Mouse (Mus musculus) forebrain, embryonic 15.5 days (tissue): ENCODE measurements around the gene Prss12. TPM values are rescaled to one million over a fixed set of nuclear protein-coding genes. Genes with fewer than 3 reads are reported as not detected.

Experiments
- ATAC-seq: fragments of 200-750 bp; cut with Nextera tagmentation; replicated peaks from 2 replicates; pipeline ENCODE4 v1.8.0; 2017; ENCODE audit warnings: mild to moderate bottlenecking, moderate TSS enrichment, moderate library complexity
- H3K27ac ChIP-seq: fragments of 300-500 bp; sonication (generic); replicated peaks from 2 replicates; pipeline ENCODE4 v1.5.1; 2015; ENCODE audit warnings: mild to moderate bottlenecking, inconsistent platforms
- H3K27me3 ChIP-seq: fragments of 300-500 bp; sonication (generic); 2 replicates; pipeline ENCODE4 v1.6.1; 2015; ENCODE audit warnings: inconsistent platforms
- H3K36me3 ChIP-seq: fragments of 300-500 bp; sonication (generic); 2 replicates; pipeline ENCODE4 v1.6.1; 2015; ENCODE audit warnings: mild to moderate bottlenecking, inconsistent platforms
- H3K4me1 ChIP-seq: fragments of 300-500 bp; sonication (generic); 2 replicates; pipeline ENCODE4 v1.6.1; 2015; ENCODE audit warnings: inconsistent platforms
- H3K4me2 ChIP-seq: fragments of 300-500 bp; sonication (generic); replicated peaks from 2 replicates; pipeline ENCODE4 v1.6.1; 2015; ENCODE audit warnings: mild to moderate bottlenecking, inconsistent platforms
- H3K4me3 ChIP-seq: fragments of 300-500 bp; sonication (generic); 2 replicates; pipeline ENCODE4 v1.5.1; 2015; ENCODE audit warnings: mild to moderate bottlenecking, inconsistent platforms
- H3K9ac ChIP-seq: fragments of 300-500 bp; sonication (generic); replicated peaks from 2 replicates; pipeline ENCODE4 v1.6.1; 2015; ENCODE audit warnings: mild to moderate bottlenecking, inconsistent platforms
- H3K9me3 ChIP-seq: fragments of 300-500 bp; sonication (generic); 2 replicates; pipeline ENCODE4 v1.6.1; 2016; ENCODE audit warnings: inconsistent platforms
- WGBS: fragments of 180-500 bp; shearing (Covaris S2); methylation state at CpG from one replicate; pipeline ENCODE4 v1.1.7; 2015; ENCODE audit warnings: mixed read lengths; 5-methylcytosine and 5-hydroxymethylcytosine counted together
- polyA plus RNA-seq: library from polyadenylated mRNA; unstranded; fragments of >200 nt; fragmentation: Nextera tagmentation; extraction: Ambion mirVana; gene quantifications from 2 replicates; pipeline ENCODE4 v1.2.1, GENCODE M21; 2015

The Prss12 gene
- polyA plus RNA-seq, 1 experiment from 2014 or later: 5.4 TPM

- Histone ChIP-seq H3K36me3 (no peaks in the 10 kb centered on the region), H3K4me1 (no peaks in the 10 kb centered on the region), H3K4me3 (no peak overlapping the region), H3K4me2 (no peak overlapping the region), H3K9me3 (no peaks in the 10 kb centered on the region), H3K9ac (no peak overlapping the region), H3K27me3 (0 out of 2 replicates have a peak, but pooled peaks cover 4% of the 10 kb centered on the region), H3K27ac (no peak overlapping the region)
- ATAC-seq: no peak
- 89% methylated on average over 7 of the region's 7 CpGs for WGBS
These were observed 6.2 kb upstream of the Prss12 start for GRCm38 (mm10) chr3:123440490-123440889.

DNA sequence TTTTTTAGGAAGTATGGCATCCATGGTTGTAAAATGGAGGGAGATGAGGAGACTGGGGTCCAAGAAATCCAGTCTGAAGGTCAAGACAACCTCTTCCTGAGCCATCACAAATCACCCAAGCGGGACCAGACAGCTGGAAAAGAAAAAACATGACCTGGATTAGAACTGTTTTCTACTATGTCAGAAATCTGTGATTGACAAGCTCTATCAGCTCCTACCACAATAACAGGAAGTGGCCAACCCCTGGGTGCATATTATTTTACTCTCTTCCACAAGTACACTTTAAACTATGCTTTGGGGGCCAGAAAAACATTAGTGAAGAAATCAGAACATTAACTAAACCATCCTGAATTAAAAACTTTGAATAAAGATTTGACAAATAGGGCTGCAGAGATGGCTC lies 2.2 kb upstream of the Prss12 start:
- Histone ChIP-seq H3K4me2 (no peak overlapping the region), H3K9me3 (no peaks in the 10 kb centered on the region), H3K4me1 (peaks cover 17% of the 10 kb centered on the region), H3K27me3 (peaks cover 7% of the 10 kb centered on the region), H3K27ac (no peak overlapping the region), H3K9ac (no peak overlapping the region), H3K36me3 (no peaks in the 10 kb centered on the region), H3K4me3 (no peak overlapping the region)
- ATAC-seq: no peak
- 79% methylated on average over 1 of the region's 1 CpGs for WGBS

DNA sequence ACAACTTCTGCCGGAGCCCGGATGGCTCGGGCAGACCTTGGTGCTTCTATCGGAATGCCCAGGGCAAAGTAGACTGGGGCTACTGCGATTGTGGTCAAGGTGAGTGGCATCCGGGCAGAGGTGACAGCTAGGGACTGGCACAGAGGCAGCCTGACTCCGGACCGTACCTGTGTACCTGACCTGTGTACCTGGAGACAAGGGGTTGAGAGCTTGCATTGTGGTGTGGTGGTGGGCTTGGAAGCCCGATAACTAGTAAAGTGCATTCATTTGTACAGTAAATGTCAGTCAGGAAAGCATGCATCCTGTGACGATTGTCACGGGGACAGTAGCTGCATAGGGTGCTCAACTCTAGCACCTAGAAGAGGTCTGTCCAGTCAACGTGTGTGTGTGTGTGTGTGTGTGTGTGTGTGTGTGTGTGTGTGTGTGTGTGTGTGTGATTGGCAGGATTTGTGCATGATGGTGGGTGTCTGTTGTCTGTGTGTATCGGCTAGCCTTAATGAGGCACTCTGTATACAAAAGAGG lies 886 bp downstream of the Prss12 start:
- Histone ChIP-seq H3K4me1 (peaks cover 17% of the 10 kb centered on the region), H3K9ac (peak overlapping the region; percentile 57), H3K36me3 (no peaks in the 10 kb centered on the region), H3K27me3 (peaks cover 11% of the 10 kb centered on the region), H3K4me2 (peak overlapping the region; percentile 99), H3K27ac (no peak overlapping the region), H3K4me3 (peak overlapping the region; percentile 76), H3K9me3 (no peaks in the 10 kb centered on the region; the same call in 1 of the 2 replicates)
- 5% methylated on average over 13 of the region's 13 CpGs for WGBS
- peak; percentile 54 for ATAC-seq

DNA sequence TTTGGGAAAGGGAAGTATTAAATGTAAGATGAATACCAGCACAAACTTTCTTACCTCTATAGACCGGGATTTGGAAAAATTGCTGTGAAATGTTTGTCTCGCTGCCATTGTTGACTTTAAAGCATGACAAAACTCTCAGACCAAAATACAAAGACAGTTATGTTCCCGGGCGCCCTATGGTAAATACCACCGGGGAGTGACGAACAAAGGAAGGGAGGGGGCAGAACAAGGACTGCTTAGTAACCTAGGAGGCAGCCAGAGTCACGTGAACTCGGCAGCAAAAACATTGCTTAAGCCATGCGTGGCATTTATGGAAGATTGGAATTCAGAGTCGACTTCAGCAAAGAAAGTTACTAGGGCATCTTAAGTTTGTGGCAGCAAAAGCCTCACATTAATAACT lies 1.4 kb downstream of the Prss12 start:
- peaks cover 17% of the 10 kb centered on the region for H3K4me1 ChIP-seq
- no peaks in the 10 kb centered on the region; the same call in 1 of the 2 replicates for H3K9me3 ChIP-seq
- H3K27ac ChIP-seq: no peak overlapping the region
- WGBS: 3% methylated on average over 10 of the region's 10 CpGs
- ATAC-seq: no peak
- peak overlapping the region; percentile 76 for H3K4me3 ChIP-seq
- peaks cover 11% of the 10 kb centered on the region for H3K27me3 ChIP-seq
- H3K9ac ChIP-seq: no peak overlapping the region
- H3K36me3 ChIP-seq: no peaks in the 10 kb centered on the region
- H3K4me2 ChIP-seq: peak overlapping the region; percentile 99

DNA sequence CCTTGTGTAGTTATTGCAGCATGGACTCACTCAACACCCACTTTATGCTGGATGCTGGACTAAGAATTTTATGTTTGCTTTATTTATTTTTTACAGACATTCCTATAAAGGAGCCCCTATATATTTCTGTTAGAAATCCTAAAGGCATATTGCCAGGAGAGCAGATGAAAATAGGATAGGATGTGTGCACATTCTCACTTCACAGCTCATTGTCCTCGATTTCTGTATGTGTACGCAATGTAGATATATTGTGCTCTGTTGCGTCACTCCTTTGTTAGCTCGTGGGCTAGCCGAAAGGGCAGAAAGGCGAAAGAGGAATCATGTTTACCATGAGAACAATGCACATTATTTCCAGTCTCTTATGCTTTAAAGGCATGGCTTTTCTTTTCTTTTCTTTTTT lies 3.4 kb downstream of the Prss12 start:
- no peak overlapping the region for H3K9ac ChIP-seq
- peaks cover 8% of the 10 kb centered on the region for H3K27me3 ChIP-seq
- no peak overlapping the region for H3K4me3 ChIP-seq
- peaks cover 17% of the 10 kb centered on the region for H3K4me1 ChIP-seq
- no peak for ATAC-seq
- H3K36me3 ChIP-seq: no peaks in the 10 kb centered on the region
- WGBS: 47% methylated on average over 6 of the region's 6 CpGs
- no peaks in the 10 kb centered on the region; the same call in 1 of the 2 replicates for H3K9me3 ChIP-seq
- no peak overlapping the region for H3K27ac ChIP-seq
- no peak overlapping the region for H3K4me2 ChIP-seq

DNA sequence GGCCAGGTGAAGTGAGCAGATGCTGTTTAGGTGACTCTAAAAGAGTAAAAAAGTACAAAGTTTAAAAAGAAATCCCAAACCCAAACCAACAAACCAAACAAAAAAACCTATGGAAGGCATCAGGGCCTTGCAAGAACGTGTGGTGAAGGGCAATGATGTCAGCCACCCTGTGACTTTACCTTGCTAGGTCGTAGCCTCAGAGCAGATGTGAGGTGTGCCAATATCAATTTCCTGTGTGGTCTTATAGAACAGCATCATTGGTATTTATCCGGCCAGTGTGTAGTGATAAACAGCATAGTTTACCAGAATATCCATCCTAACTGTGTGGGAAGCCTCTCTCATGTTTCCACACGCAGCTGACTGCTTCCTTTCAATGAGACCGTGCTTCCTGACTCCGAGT lies 6.2 kb downstream of the Prss12 start:
- no peak overlapping the region for H3K4me2 ChIP-seq
- no peaks in the 10 kb centered on the region for H3K36me3 ChIP-seq
- no peak overlapping the region for H3K4me3 ChIP-seq
- 79% methylated on average over 6 of the region's 6 CpGs for WGBS
- no peaks in the 10 kb centered on the region; the same call in 1 of the 2 replicates for H3K9me3 ChIP-seq
- H3K9ac ChIP-seq: no peak overlapping the region
- peaks cover 3% of the 10 kb centered on the region; the same call in 1 of the 2 replicates for H3K4me1 ChIP-seq
- H3K27me3 ChIP-seq: peaks cover 4% of the 10 kb centered on the region; the same call in 1 of the 2 replicates
- no peak overlapping the region for H3K27ac ChIP-seq
- ATAC-seq: no peak

GRCm38 (mm10) chr3:123459492-123459891 lies 12.8 kb downstream of the Prss12 start:
- ATAC-seq: no peak
- H3K9me3 ChIP-seq: no peaks in the 10 kb centered on the region
- H3K4me2 ChIP-seq: no peak overlapping the region
- 50% methylated on average over 1 of the region's 1 CpGs for WGBS
- H3K36me3 ChIP-seq: no peaks in the 10 kb centered on the region
- H3K27me3 ChIP-seq: no peaks in the 10 kb centered on the region
- H3K4me1 ChIP-seq: no peaks in the 10 kb centered on the region
- H3K4me3 ChIP-seq: no peak overlapping the region
- H3K27ac ChIP-seq: no peak overlapping the region
- no peak overlapping the region for H3K9ac ChIP-seq

- Histone ChIP-seq H3K27me3 (no peaks in the 10 kb centered on the region), H3K4me3 (no peak overlapping the region), H3K4me1 (no peaks in the 10 kb centered on the region), H3K27ac (no peak overlapping the region), H3K9me3 (no peaks in the 10 kb centered on the region), H3K9ac (no peak overlapping the region), H3K36me3 (no peaks in the 10 kb centered on the region), H3K4me2 (no peak overlapping the region)
- no peak for ATAC-seq
- 61% methylated on average over 1 of the region's 1 CpGs for WGBS
These were observed 13.7 kb downstream of the Prss12 start for GRCm38 (mm10) chr3:123460436-123460835.

DNA sequence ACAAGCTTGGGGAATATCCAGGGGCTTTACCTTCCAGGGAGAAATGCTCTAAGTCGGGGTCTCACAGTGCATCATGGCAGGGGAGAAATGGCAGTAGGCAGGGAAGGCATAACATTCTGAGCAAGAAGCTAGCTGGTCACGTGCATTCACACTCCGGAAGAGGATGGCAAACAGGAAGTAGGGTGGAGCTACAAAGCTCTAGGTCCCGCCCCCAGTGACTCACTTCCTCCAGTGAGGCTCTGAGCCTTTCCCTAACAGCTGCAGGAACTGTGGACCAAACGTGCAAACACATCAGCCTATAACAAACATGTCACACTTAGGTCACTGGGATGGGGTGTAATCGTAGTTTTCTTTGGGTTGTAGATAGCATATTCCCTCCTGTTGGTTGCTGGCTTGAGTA lies 15.6 kb downstream of the Prss12 start:
- H3K9me3 ChIP-seq: no peaks in the 10 kb centered on the region
- H3K27ac ChIP-seq: no peak overlapping the region
- no peak overlapping the region for H3K4me2 ChIP-seq
- no peak for ATAC-seq
- H3K4me1 ChIP-seq: no peaks in the 10 kb centered on the region
- H3K9ac ChIP-seq: no peak overlapping the region
- 79% methylated on average over 6 of the region's 6 CpGs for WGBS
- H3K4me3 ChIP-seq: no peak overlapping the region
- H3K27me3 ChIP-seq: no peaks in the 10 kb centered on the region
- H3K36me3 ChIP-seq: no peaks in the 10 kb centered on the region

GRCm38 (mm10) chr3:123476833-123477232 lies 30.1 kb downstream of the Prss12 start:
- H3K4me1 ChIP-seq: no peaks in the 10 kb centered on the region
- H3K4me2 ChIP-seq: no peak overlapping the region
- H3K4me3 ChIP-seq: no peak overlapping the region
- H3K27ac ChIP-seq: no peak overlapping the region
- H3K9ac ChIP-seq: no peak overlapping the region
- H3K9me3 ChIP-seq: no peaks in the 10 kb centered on the region
- ATAC-seq: no peak
- 87% methylated on average over 3 of the region's 3 CpGs for whole genome bisulfite sequencing
- no peaks in the 10 kb centered on the region for H3K36me3 ChIP-seq
- H3K27me3 ChIP-seq: no peaks in the 10 kb centered on the region

GRCm38 (mm10) chr3:123481266-123481665 lies 34.6 kb downstream of the Prss12 start:
- Histone ChIP-seq H3K36me3 (no peaks in the 10 kb centered on the region), H3K9me3 (no peaks in the 10 kb centered on the region), H3K9ac (no peak overlapping the region), H3K4me2 (no peak overlapping the region), H3K4me1 (no peaks in the 10 kb centered on the region), H3K4me3 (no peak overlapping the region), H3K27ac (no peak overlapping the region), H3K27me3 (no peaks in the 10 kb centered on the region)
- WGBS: 76% methylated on average over 6 of the region's 6 CpGs
- no peak for ATAC-seq

GRCm38 (mm10) chr3:123491814-123492213 lies 45.1 kb downstream of the Prss12 start:
- H3K27ac ChIP-seq: no peak overlapping the region
- H3K9ac ChIP-seq: no peak overlapping the region
- WGBS: 83% methylated on average over 1 of the region's 1 CpGs
- H3K36me3 ChIP-seq: no peaks in the 10 kb centered on the region
- no peak overlapping the region for H3K4me3 ChIP-seq
- no peaks in the 10 kb centered on the region for H3K4me1 ChIP-seq
- H3K4me2 ChIP-seq: no peak overlapping the region
- H3K27me3 ChIP-seq: no peaks in the 10 kb centered on the region
- H3K9me3 ChIP-seq: no peaks in the 10 kb centered on the region
- no peak for ATAC-seq

GRCm38 (mm10) chr3:123493163-123493562 lies 46.5 kb downstream of the Prss12 start:
- ATAC-seq: no peak
- Histone ChIP-seq H3K36me3 (no peaks in the 10 kb centered on the region), H3K4me3 (no peak overlapping the region), H3K4me2 (no peak overlapping the region), H3K27ac (no peak overlapping the region), H3K9me3 (no peaks in the 10 kb centered on the region), H3K9ac (no peak overlapping the region), H3K27me3 (no peaks in the 10 kb centered on the region), H3K4me1 (no peaks in the 10 kb centered on the region)
- WGBS: 86% methylated on average over 3 of the region's 3 CpGs
